Mouse (Mus musculus) MN1 (cell line): ENCODE data around the gene Oxsr1.
"Not testable (repeated sequence)": the region's sequence is repeated elsewhere in the genome, so short reads cannot be mapped to it uniquely, and the experiment has no call there.

Source experiments
- DNase-seq: peaks from one replicate; pipeline ENCODE4 v3.0.0-alpha.2; 2016; ENCODE audit warnings: low spot score

Oxsr1 gene

GRCm38 (mm10) chr9:119274814-119275213, 47.4 kb downstream of the Oxsr1 start:
- not testable (repeated sequence) for DNase-seq

- DNase-seq: no peak
Observed at GRCm38 (mm10) chr9:119271496-119271895, 50.7 kb downstream of the Oxsr1 start.

GRCm38 (mm10) chr9:119268588-119269145, 53.6 kb downstream of the Oxsr1 start:
- DNase-seq: no peak

GRCm38 (mm10) chr9:119268120-119268519, 54.1 kb downstream of the Oxsr1 start:
- DNase-seq: no peak

- not testable (repeated sequence) for DNase-seq
Observed at GRCm38 (mm10) chr9:119266121-119266395, 56.2 kb downstream of the Oxsr1 start.

GRCm38 (mm10) chr9:119265373-119266120, 56.7 kb downstream of the Oxsr1 start:
- not testable (repeated sequence) for DNase-seq

GRCm38 (mm10) chr9:119263067-119263466, 59.2 kb downstream of the Oxsr1 start:
- DNase-seq: no peak

- no peak for DNase-seq
Observed at GRCm38 (mm10) chr9:119260825-119261224, 61.4 kb downstream of the Oxsr1 start.

GRCm38 (mm10) chr9:119258785-119259184, 63.4 kb downstream of the Oxsr1 start:
- no peak for DNase-seq

GRCm38 (mm10) chr9:119258128-119258527, 64.1 kb downstream of the Oxsr1 start:
- no peak for DNase-seq

GRCm38 (mm10) chr9:119256161-119256560, 66.1 kb downstream of the Oxsr1 start:
- DNase-seq: no peak

GRCm38 (mm10) chr9:119255096-119255495, 67.1 kb downstream of the Oxsr1 start:
- no peak for DNase-seq

GRCm38 (mm10) chr9:119254187-119254586, 68.0 kb downstream of the Oxsr1 start:
- no peak for DNase-seq

GRCm38 (mm10) chr9:119247996-119248395, 74.2 kb downstream of the Oxsr1 start:
- no peak for DNase-seq

- DNase-seq: no peak
Observed at GRCm38 (mm10) chr9:119246826-119247225, 75.4 kb downstream of the Oxsr1 start.

GRCm38 (mm10) chr9:119243981-119244380, 78.2 kb downstream of the Oxsr1 start:
- no peak for DNase-seq

- DNase-seq: no peak
Observed at GRCm38 (mm10) chr9:119241169-119241865, 80.9 kb downstream of the Oxsr1 start.

GRCm38 (mm10) chr9:119240286-119240997, 81.8 kb downstream of the Oxsr1 start:
- no peak for DNase-seq

- no peak for DNase-seq
Observed at GRCm38 (mm10) chr9:119239274-119239673, 83.0 kb downstream of the Oxsr1 start.

GRCm38 (mm10) chr9:119238796-119239195, 83.4 kb downstream of the Oxsr1 start:
- no peak for DNase-seq

GRCm38 (mm10) chr9:119231552-119231951, 90.7 kb downstream of the Oxsr1 start:
- DNase-seq: no peak

- DNase-seq: no peak
Observed at GRCm38 (mm10) chr9:119230829-119231228, 91.4 kb downstream of the Oxsr1 start.

GRCm38 (mm10) chr9:119220249-119220648, 102.0 kb downstream of the Oxsr1 start:
- no peak for DNase-seq
